Mouse (Mus musculus): ENCODE data around the gene Fam102b. TPM values are rescaled to one million over a fixed set of nuclear protein-coding genes. Genes with fewer than 3 reads are reported as not detected.

Fam102b gene
- polyA plus RNA-seq, 1 experiment: 7.3 TPM

DNA sequence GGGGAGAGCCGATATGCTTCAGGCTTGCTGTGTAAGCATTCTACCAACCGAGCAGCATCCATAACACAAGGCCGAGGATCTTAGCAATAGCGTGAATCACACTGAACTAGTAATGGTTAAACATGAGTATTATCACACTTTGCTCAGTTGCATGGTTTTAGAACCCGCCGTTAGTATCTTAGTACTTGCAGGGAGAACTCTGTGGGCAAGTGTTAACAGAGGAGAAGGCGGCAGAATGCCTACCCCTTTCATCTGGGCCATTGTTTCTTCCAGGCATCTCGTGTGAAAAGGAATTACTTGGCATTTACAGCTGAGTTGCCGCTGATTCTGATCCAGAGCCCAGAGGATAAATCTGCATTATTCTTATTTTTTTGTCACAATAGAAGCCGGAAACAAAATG lies 86.4 kb downstream of the Fam102b start:
- TF ChIP-seq EP300 (IDR thresholded peaks at IDR 0.05; ENCODE audit: insufficient read depth, low read depth, low read length) (no peak), POLR2A (IDR thresholded peaks at IDR 0.05; ENCODE audit: insufficient read depth, low read length) (no peak), CTCF (IDR thresholded peaks at IDR 0.05; ENCODE audit: low read depth, low read length) (no peak)
- Histone ChIP-seq H3K27ac (ENCODE audit: insufficient read depth, low read length) (no peak overlapping the region), H3K9ac (ENCODE audit: low read depth, poor library complexity, severe bottlenecking) (no peak overlapping the region), H3K27me3 (ENCODE audit: control insufficient read depth, insufficient read depth, low read length, poor library complexity, severe bottlenecking) (peaks cover 11% of the 10 kb centered on the region), H3K9me3 (replicated peaks; ENCODE audit: control insufficient read depth, insufficient read depth, low read length, poor library complexity, severe bottlenecking) (peaks cover 14% of the 10 kb centered on the region), H3K4me1 (ENCODE audit: control insufficient read depth, insufficient read depth, low read length) (no peaks in the 10 kb centered on the region), H3K36me3 (ENCODE audit: control insufficient read depth, insufficient read depth, low read length, poor library complexity, severe bottlenecking) (no peaks in the 10 kb centered on the region), H3K4me3 (ENCODE audit: low read depth, low read length) (no peak overlapping the region)

DNA sequence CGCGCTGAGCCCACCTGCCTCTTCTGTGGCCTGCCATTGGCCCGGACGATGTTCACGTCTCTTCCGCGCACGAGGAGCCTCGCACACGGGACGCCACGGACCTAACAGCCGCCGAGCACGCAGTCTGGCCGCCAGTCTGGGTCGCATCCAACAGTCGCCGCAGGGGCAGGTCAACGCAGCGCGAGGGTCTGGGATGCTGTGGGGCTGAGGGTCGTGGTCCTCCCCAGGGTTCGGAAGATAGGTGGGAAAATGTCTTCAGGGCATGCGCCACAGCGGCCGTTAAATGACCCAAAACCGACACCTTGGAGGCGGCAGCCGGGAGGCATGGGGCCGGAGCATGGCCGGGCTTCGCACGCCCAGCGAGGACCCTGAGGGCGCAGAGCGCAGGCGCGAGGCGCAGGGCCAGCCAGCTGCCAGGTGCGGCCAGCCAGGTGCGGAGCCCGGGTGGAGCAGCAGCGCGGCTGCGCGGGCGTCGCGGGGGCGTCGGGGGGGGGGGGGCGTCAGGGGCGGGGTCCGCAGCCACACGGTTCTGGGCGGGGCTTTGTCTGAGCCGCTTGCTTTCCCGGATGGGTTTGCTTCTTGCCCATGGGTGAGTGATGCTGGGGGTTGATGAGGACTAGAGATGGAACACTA lies 87.3 kb downstream of the Fam102b start, which contains the start of gene Gm9857:
Gm9857 (minus strand) TSS at position 445 of the 633 bp plus-strand sequence.
- H3K36me3 ChIP-seq (ENCODE audit: control insufficient read depth, insufficient read depth, low read length, poor library complexity, severe bottlenecking): no peaks in the 10 kb centered on the region
- no peak within 1 kb of the TSS for H3K27ac ChIP-seq (ENCODE audit: insufficient read depth, low read length)
- TF ChIP-seq EP300 (IDR thresholded peaks at IDR 0.05; ENCODE audit: insufficient read depth, low read depth, low read length) (no peak), POLR2A (IDR thresholded peaks at IDR 0.05; ENCODE audit: insufficient read depth, low read length) (no peak), CTCF (IDR thresholded peaks at IDR 0.05; ENCODE audit: low read depth, low read length) (no peak)
- no peaks in the 10 kb centered on the region for H3K4me1 ChIP-seq (ENCODE audit: control insufficient read depth, insufficient read depth, low read length)
- H3K4me3 ChIP-seq (ENCODE audit: low read depth, low read length): peak within 1 kb of the TSS; percentile 11
- H3K9me3 ChIP-seq (replicated peaks; ENCODE audit: control insufficient read depth, insufficient read depth, low read length, poor library complexity, severe bottlenecking): peaks cover 14% of the 10 kb centered on the region
- H3K27me3 ChIP-seq (ENCODE audit: control insufficient read depth, insufficient read depth, low read length, poor library complexity, severe bottlenecking): peaks cover 11% of the 10 kb centered on the region
- no peak within 1 kb of the TSS for H3K9ac ChIP-seq (ENCODE audit: low read depth, poor library complexity, severe bottlenecking)

DNA sequence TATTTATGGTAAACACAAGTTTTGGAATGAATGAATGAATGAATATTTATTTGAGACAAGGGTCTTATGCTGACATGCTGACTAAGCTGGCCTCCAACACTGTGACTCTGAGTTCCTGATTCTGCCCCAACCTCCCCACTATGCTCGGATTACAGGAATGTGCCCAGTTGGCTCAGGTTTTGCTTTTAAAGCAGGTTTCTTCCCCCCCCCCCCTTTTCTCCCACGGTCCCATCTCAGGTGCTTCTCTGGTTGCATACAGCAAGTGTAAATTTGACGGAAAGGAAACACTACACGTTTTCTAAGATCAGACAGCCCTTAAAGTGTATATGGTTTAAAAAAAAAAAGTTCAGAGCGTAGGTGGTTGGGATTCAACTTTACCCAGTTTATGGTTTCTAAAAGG lies 87.8 kb downstream of the Fam102b start, which contains the start of gene Henmt1:
Henmt1 (plus strand) TSS at position 301 of the 400 bp plus-strand sequence.
- peaks cover 11% of the 10 kb centered on the region for H3K27me3 ChIP-seq (ENCODE audit: control insufficient read depth, insufficient read depth, low read length, poor library complexity, severe bottlenecking)
- no peak within 1 kb of the TSS for H3K27ac ChIP-seq (ENCODE audit: insufficient read depth, low read length)
- H3K36me3 ChIP-seq (ENCODE audit: control insufficient read depth, insufficient read depth, low read length, poor library complexity, severe bottlenecking): no peaks in the 10 kb centered on the region
- peak within 1 kb of the TSS; percentile 11 for H3K4me3 ChIP-seq (ENCODE audit: low read depth, low read length)
- TF ChIP-seq POLR2A (IDR thresholded peaks at IDR 0.05; ENCODE audit: insufficient read depth, low read length) (no peak), CTCF (IDR thresholded peaks at IDR 0.05; ENCODE audit: low read depth, low read length) (no peak)
- peaks cover 14% of the 10 kb centered on the region for H3K9me3 ChIP-seq (replicated peaks; ENCODE audit: control insufficient read depth, insufficient read depth, low read length, poor library complexity, severe bottlenecking)
- H3K9ac ChIP-seq (ENCODE audit: low read depth, poor library complexity, severe bottlenecking): no peak within 1 kb of the TSS
- H3K4me1 ChIP-seq (ENCODE audit: control insufficient read depth, insufficient read depth, low read length): no peaks in the 10 kb centered on the region

DNA sequence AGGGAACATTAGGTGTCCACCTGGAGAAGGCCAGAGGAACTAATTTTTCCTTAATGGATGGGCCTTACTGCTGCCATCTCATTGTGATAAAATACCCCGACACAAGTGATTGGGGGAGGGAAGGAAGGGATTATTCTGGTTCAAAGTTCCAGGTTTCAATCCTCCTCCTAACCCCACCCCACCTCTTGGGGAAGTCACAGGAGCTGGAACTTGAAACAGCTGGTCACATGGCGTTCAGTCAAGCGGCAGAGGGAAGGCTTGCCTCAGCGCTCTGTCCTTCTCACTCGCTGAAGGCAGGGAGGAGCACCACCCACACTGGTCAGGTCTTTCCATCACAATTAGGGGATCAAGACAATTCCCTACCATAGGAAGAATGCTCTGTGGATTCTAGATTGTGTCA lies 88.7 kb downstream of the Fam102b start:
- peaks cover 14% of the 10 kb centered on the region for H3K9me3 ChIP-seq (replicated peaks; ENCODE audit: control insufficient read depth, insufficient read depth, low read length, poor library complexity, severe bottlenecking)
- TF ChIP-seq EP300 (IDR thresholded peaks at IDR 0.05; ENCODE audit: insufficient read depth, low read depth, low read length) (no peak), CTCF (IDR thresholded peaks at IDR 0.05; ENCODE audit: low read depth, low read length) (no peak), POLR2A (IDR thresholded peaks at IDR 0.05; ENCODE audit: insufficient read depth, low read length) (no peak)
- H3K27me3 ChIP-seq (ENCODE audit: control insufficient read depth, insufficient read depth, low read length, poor library complexity, severe bottlenecking): peaks cover 11% of the 10 kb centered on the region
- no peak overlapping the region for H3K9ac ChIP-seq (ENCODE audit: low read depth, poor library complexity, severe bottlenecking)
- no peaks in the 10 kb centered on the region for H3K36me3 ChIP-seq (ENCODE audit: control insufficient read depth, insufficient read depth, low read length, poor library complexity, severe bottlenecking)
- H3K4me3 ChIP-seq (ENCODE audit: low read depth, low read length): no peak overlapping the region
- H3K4me1 ChIP-seq (ENCODE audit: control insufficient read depth, insufficient read depth, low read length): no peaks in the 10 kb centered on the region
- H3K27ac ChIP-seq (ENCODE audit: insufficient read depth, low read length): no peak overlapping the region

DNA sequence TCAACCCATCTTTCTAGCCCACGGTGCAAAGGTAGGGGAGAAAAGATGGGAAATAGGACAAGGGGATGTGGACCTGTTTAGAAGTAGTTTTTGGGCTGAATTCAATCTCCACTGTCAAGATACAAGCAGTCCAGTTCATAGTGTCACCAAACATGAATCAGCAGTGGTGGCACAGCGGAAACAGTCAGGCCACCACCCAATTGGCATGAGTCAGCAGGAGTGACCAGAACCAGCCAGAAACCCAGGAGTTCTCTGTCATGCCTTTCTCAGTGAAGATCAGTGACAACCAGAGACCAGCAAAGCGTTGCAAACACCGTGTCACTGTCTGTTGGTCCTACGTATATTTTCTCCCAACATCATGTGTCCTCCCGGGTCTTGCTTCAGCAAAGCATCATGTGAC lies 93.8 kb downstream of the Fam102b start:
- Histone ChIP-seq H3K9me3 (replicated peaks; ENCODE audit: control insufficient read depth, insufficient read depth, low read length, poor library complexity, severe bottlenecking) (peaks cover 9% of the 10 kb centered on the region), H3K9ac (ENCODE audit: low read depth, poor library complexity, severe bottlenecking) (no peak overlapping the region), H3K4me1 (ENCODE audit: control insufficient read depth, insufficient read depth, low read length) (no peaks in the 10 kb centered on the region)

DNA sequence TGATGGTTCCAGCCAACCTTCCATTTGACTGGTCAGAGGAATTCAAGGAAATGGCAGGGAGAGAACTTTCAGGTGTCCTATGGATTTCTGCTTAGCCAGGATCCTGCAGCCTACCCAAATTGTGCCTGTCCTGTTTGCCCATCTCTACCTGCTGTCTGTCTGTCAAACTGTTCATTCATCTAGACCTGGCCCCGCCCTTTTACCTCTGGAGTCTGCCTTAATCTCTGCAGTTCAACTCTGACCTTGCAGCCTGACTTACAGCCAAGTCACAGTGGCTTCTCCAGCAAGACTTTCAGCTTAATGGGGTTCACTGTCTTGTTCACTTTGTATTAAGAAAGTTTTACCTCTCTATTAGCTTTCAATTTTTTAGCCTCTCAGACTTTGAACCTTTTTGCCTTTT lies 101.1 kb downstream of the Fam102b start:
- Histone ChIP-seq H3K27me3 (ENCODE audit: control insufficient read depth, insufficient read depth, low read length, poor library complexity, severe bottlenecking) (no peaks in the 10 kb centered on the region), H3K27ac (ENCODE audit: insufficient read depth, low read length) (no peak overlapping the region), H3K4me1 (ENCODE audit: control insufficient read depth, insufficient read depth, low read length) (no peaks in the 10 kb centered on the region), H3K9ac (ENCODE audit: low read depth, poor library complexity, severe bottlenecking) (no peak overlapping the region), H3K4me3 (ENCODE audit: low read depth, low read length) (no peak overlapping the region), H3K36me3 (ENCODE audit: control insufficient read depth, insufficient read depth, low read length, poor library complexity, severe bottlenecking) (no peaks in the 10 kb centered on the region), H3K9me3 (replicated peaks; ENCODE audit: control insufficient read depth, insufficient read depth, low read length, poor library complexity, severe bottlenecking) (peaks cover 6% of the 10 kb centered on the region)
- no peak for TF ChIP-seq EP300 (IDR thresholded peaks at IDR 0.05; ENCODE audit: insufficient read depth, low read depth, low read length)
- no peak for TF ChIP-seq POLR2A (IDR thresholded peaks at IDR 0.05; ENCODE audit: insufficient read depth, low read length)
- no peak for TF ChIP-seq CTCF (IDR thresholded peaks at IDR 0.05; ENCODE audit: low read depth, low read length)

More for the DNA sequence above, 93.8 kb downstream of the Fam102b start:
- TF ChIP-seq CTCF (IDR thresholded peaks at IDR 0.05; ENCODE audit: low read depth, low read length) (no peak), POLR2A (IDR thresholded peaks at IDR 0.05; ENCODE audit: insufficient read depth, low read length) (no peak), EP300 (IDR thresholded peaks at IDR 0.05; ENCODE audit: insufficient read depth, low read depth, low read length) (no peak)
- H3K36me3 ChIP-seq (ENCODE audit: control insufficient read depth, insufficient read depth, low read length, poor library complexity, severe bottlenecking): no peaks in the 10 kb centered on the region
- H3K27ac ChIP-seq (ENCODE audit: insufficient read depth, low read length): no peak overlapping the region
- H3K27me3 ChIP-seq (ENCODE audit: control insufficient read depth, insufficient read depth, low read length, poor library complexity, severe bottlenecking): peaks cover under 1% of the 10 kb centered on the region; the same call in 1 of the 2 replicates
- no peak overlapping the region for H3K4me3 ChIP-seq (ENCODE audit: low read depth, low read length)

Measured in ES-Bruce4 (cell line).